Mouse (Mus musculus) thymus, adult 2 months (tissue): ENCODE data around the gene Fndc3b.

Experiments
- CTCF ChIP-seq: fragments of 200-500 bp; IDR thresholded peaks from 2 replicates; pipeline ENCODE4 v1.5.1; 2012; ENCODE audit warnings: mild to moderate bottlenecking, control low read depth, low read length, moderate library complexity, borderline replicate concordance; ENCODE audit not compliant: control insufficient read depth, poor library complexity, insufficient read depth; ENCODE audit errors: extremely low read depth
- POLR2A ChIP-seq: fragments of 200-500 bp; IDR thresholded peaks from 2 replicates; pipeline ENCODE4 v1.6.1; 2012; ENCODE audit warnings: mild to moderate bottlenecking, low read length, control low read depth, moderate library complexity; ENCODE audit not compliant: control insufficient read depth, poor library complexity, insufficient read depth; ENCODE audit errors: extremely low read depth

DNA sequence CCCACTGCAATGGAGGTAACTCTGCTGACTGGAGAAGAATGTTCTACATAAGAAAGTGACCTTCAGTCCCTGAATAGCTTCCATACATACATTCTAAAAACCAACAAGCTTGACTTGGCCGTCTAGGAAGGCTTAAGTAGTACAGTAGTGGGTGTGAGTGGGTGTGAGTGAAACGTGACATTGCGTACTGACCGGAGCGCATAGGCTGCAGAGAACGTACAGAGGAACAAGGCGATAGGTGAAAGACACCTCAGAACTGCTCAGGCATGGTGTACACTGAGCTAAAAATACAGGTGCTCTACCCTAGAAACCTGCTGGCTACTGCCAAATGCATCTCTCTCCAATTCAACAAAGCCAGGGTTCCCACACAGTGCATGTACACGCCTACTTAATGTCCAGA lies 219.7 kb downstream of the Fndc3b start:
- TF ChIP-seq CTCF (no peak), POLR2A (no peak)
